Mouse (Mus musculus) embryo, embryonic 9.5 days (tissue): ENCODE results near the gene Ly6g5b.
"Not testable (repeated sequence)": the region's sequence is repeated elsewhere in the genome, so short reads cannot be mapped to it uniquely, and the experiment has no call there.

ENCODE experiments used
- DNase-seq: peaks from one replicate; pipeline ENCODE4 v3.0.0-alpha.2; 2017; ENCODE audit errors: extremely low spot score

Ly6g5b gene

GRCm38 (mm10) chr17:35140490-35140996, 25.3 kb upstream of the Ly6g5b start:
- DNase-seq, result no peak

- DNase-seq, result no peak
Measured at GRCm38 (mm10) chr17:35139269-35139668, 24.0 kb upstream of the Ly6g5b start.

- DNase-seq, result no peak
Measured at GRCm38 (mm10) chr17:35135591-35136320, 20.5 kb upstream of the Ly6g5b start.

DNA sequence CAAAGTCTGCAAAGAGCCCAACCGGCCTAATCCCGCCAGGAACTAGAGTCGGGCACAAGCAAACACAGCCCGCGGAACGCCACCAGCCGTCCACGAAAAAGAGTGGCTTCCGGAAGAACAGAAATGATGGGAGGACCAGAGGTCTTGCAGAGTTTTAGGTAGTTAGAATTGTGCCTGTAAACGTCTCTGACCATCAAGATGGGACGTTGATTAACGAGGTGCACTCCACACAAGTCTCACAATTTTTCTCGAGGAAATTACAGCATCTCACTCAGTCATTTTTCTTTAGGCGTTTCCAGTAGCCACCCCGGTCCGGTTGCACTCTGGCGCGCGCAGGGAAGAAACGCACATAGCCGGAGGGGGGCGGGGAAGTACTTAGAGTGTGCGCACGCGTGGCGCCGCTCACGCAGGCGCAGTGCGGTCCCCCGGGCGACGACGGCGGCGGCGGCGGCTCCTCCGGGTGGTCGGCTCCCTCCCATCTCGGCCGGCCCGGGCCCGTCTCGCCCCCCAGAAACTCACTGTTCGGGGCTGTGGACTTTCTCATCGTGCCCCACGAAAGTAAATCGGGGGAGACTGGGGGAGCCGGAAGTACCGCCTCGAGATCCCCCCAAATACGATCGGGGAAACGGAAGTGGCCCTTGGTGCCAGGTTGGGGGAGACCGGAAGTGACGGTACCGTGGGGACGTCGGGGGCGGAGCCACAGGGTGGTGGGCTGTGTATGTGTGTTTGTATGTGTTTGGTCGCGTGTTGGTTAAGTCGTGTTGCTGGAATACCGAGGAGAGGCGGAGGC, 19.8 kb upstream of the Ly6g5b start, which contains the start of gene Bag6:
TSS of gene Bag6 (plus strand) at position 378 of the 790 bp plus-strand sequence.
- peak; percentile 96 for DNase-seq

DNA sequence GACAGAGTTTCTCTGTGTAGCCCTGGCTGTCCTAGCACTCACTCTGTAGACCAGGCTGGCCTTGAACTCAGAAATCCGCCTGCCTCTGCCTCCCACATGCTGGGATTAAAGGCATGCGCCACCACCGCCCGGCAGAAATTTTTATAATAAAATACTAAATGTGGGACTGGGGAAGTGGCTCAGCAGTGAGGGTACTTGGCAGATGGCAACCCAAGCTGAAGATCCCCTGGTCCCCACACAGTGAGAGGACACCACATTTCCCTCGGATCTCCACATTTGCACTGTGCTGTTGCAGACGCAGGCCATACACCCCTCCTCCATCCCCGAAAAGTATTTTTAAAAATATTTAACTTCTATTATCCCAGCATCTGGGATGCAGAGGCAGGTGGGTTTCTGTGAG, 18.3 kb upstream of the Ly6g5b start:
- DNase-seq, result no peak

- DNase-seq, result no peak
Measured at GRCm38 (mm10) chr17:35132174-35132560, 16.9 kb upstream of the Ly6g5b start.

- no peak for DNase-seq
Measured at GRCm38 (mm10) chr17:35131500-35132173, 16.4 kb upstream of the Ly6g5b start, which contains the start of gene Apom. Gene Apom, minus strand, starts transcription at chr17:35132050.

- DNase-seq, result no peak
Measured at GRCm38 (mm10) chr17:35131038-35131437, 15.8 kb upstream of the Ly6g5b start.

GRCm38 (mm10) chr17:35128996-35129395, 13.8 kb upstream of the Ly6g5b start:
- DNase-seq, result no peak

GRCm38 (mm10) chr17:35127017-35127416, 11.8 kb upstream of the Ly6g5b start:
- no peak for DNase-seq

DNA sequence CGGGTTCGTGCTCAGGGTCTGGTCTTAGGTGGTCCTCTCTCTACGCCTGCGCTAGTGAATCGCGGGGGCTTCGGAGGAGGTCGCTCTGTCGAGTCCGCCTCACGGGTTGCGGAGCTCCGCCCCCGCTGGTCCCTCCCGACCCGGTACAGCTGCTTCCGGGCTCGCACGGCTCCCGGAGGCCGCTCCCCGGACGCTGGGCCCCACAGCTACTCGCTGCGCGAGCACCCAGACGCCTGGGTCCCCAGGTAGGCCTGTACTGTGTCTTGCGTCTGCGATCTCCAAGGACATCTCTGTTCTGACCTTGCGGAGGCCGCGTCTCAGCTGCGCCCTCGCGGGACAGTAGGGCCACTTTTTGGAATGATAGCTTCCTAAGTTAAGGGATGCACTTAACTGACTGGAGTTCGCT, 11.0 kb upstream of the Ly6g5b start, which contains the start of gene D17H6S53E:
TSS of gene D17H6S53E (plus strand) at position 168 of the 406 bp plus-strand sequence.
- peak; percentile 80 for DNase-seq

DNA sequence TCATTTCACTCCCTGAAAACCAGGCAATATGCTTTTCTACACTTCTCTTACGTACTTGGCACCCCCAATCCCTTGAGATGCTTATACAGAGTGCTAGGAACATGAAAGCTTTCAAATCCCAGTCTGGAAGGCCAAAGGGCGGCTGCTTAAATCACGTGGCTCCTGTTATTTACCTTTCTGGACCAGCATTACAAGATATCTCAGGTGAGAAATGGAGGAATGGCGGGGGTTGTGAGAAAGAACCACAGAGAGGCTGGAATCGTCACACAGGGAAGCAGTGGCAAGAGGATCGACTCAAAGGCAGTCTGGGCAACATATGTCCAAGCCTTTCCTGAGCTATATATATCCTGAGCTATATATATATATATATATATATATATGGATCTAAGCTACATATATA, 10.3 kb upstream of the Ly6g5b start:
- DNase-seq, result no peak

- DNase-seq, result no peak
Measured at GRCm38 (mm10) chr17:35125081-35125480, 9.9 kb upstream of the Ly6g5b start.

DNA sequence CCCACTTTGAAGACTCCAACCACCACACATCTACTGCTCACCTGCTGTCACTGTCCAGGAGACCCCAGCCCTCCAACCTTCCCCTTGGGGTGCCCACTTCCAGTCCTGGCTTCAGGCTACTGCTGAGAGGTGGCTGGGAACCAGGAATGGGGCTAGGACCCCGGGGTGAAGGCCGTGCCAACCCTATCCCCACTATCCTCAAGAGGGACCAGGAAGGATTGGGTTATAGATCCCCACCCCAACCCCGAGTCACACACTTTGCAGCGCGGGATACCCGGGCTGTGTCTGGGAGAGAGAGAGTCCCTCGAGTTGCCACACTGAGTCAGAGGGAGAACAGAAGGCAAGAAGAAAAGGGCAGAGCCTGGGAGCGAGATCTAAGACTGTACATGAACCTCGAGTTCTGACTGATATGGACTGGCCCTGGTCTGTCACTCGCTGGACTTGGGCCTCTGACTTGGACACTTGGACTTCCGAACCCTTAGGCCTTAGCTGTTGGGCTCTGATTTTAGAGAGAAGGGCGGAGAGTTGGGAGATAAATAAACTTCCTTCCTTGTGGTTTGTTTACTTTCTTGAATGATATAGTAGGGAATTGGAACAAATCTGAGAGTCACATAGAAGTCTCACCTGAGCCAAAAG, 9.2 kb upstream of the Ly6g5b start:
- DNase-seq, result not testable (repeated sequence)

- DNase-seq, result not testable (repeated sequence)
Measured at GRCm38 (mm10) chr17:35123287-35123686, 8.1 kb upstream of the Ly6g5b start.

- DNase-seq, result no peak
Measured at GRCm38 (mm10) chr17:35121871-35122303, 6.7 kb upstream of the Ly6g5b start, which contains the start of gene Csnk2b. Gene Csnk2b, minus strand, starts transcription at chr17:35122053.

DNA sequence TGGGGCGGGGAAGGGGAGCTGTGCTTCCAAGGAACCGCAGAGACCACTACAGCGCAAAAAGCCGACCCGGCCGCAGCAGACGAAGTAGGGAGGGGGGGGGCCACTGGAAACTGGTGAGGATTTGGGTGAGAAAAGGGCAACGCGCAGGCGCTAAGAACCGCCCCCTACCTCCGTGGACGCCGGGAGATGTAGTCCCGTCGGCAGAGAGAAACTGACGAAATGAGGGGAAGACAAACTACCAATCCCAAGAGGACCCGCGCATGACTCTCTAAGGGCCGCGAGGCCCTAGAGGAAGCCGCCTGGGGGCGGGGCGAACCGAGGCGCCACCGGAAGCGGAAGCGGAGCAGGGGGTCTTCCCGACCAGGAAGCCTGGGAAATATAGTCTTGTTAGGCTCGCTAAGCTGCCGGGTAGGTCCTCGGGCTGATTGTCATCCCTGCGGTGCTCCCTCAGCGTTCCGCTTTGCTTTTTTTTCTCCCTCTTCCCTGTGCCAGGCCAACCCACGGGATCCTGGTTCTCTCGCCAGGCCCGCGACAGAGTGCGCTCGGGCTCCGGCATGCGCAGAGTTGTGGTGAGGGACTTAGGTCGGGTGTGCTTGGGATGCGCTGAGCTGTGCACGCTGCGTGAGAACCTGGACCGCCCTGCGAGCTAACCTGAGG, 6.0 kb upstream of the Ly6g5b start, which contains the start of gene Gpank1:
TSS of gene Gpank1 (plus strand) at position 313 of the 657 bp plus-strand sequence.
- peak; percentile 97 for DNase-seq

DNA sequence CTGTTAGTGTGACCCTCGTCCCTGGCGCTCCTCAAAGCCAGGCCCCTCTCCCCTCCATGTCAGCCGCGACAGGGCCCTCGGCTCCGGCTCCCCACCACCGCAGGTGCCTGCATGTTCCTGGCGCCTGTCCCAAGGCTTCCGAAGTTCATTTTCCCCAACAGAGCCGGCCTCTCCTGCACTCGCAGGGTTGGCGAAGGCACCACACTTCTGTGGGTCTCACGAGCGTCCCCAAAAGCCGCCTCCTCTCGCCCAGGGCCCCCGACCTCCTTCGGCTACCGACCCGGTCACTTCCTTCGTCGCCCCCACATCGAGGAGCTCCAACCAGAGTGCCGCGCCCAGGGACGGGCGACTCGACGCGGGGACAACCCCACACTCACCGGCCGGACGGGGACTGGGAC, 5.5 kb upstream of the Ly6g5b start:
- DNase-seq, result no peak

GRCm38 (mm10) chr17:35111774-35112173, 3.5 kb downstream of the Ly6g5b start:
- DNase-seq, result no peak

- DNase-seq, result no peak
Measured at GRCm38 (mm10) chr17:35108097-35108496, 7.1 kb downstream of the Ly6g5b start, which contains the start of gene Ly6g5c. Gene Ly6g5c, plus strand, starts transcription at chr17:35108279.

GRCm38 (mm10) chr17:35106522-35106921, 8.7 kb downstream of the Ly6g5b start:
- DNase-seq, result no peak
